ENCODE assay signal across 10 mouse cellular contexts in the genomic region with DNA sequence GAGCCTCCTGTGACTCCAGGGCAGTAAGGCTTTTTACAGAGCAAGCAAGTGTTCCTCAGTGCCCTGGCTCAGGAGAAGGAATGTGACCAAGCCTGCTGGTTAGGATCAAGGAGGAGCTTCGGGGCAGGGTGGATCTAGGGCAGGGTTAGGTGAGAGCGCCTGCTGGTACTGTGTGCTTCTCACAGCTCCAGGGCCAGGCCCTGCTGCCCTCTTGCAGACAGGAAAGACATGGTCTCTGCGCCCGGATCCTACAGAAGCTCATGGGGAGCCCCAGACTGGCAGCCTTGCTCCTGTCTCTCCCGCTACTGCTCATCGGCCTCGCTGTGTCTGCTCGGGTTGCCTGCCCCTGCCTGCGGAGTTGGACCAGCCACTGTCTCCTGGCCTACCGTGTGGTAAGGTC. TPM values are rescaled to one million over a fixed set of nuclear protein-coding genes. Genes with fewer than 3 reads are reported as not detected.
A peak's percentile ranks its signal among the peaks of the same experiment; 100 is the strongest.
DNase-seq lines count a peak whose midpoint lies in the region; ATAC-seq lines count a peak whose summit lies in the region.
"Had no signal": no experiment of that assay in that cellular context is flagged by ENCODE, and none has a peak within 500 bp of the region (broad histone marks: within the 10 kb centered on the region; RNA-seq: fewer than 3 reads in every experiment).

No protein-coding gene starts in this region.

- DNase-seq in kidney, adult 11 months, result peak; percentile 68
- no peak for DNase-seq in kidney, adult 9 months
- peak; percentile 27 to 43 for DNase-seq in thymus, postnatal 36 days
- DNase-seq in MN1 (ENCODE audit: low spot score), result no peak
- no peak for DNase-seq in retina, embryonic 14.5 days (ENCODE audit: low spot score)
- no peak for DNase-seq in gastrocnemius, postnatal 10 days

- no peak overlapping the region for H3K9ac ChIP-seq in embryonic facial prominence, embryonic 12.5 days
- 0 out of 2 replicates have a peak overlapping the region, but pooled peaks have one; percentile 35 for H3K9ac ChIP-seq in limb, embryonic 13.5 days

- ATAC-seq in embryonic facial prominence, embryonic 12.5 days (ENCODE audit: insufficient number of reproducible peaks, insufficient read depth, low FRiP score, low TSS enrichment), result 0 out of 2 replicates have a peak, but pooled peaks have one; percentile 64
- no peak for ATAC-seq in limb, embryonic 13.5 days (ENCODE audit: low FRiP score, low read depth)

- no peaks in the 10 kb centered on the region for H3K27me3 ChIP-seq in embryonic facial prominence, embryonic 12.5 days
- no peaks in the 10 kb centered on the region for H3K27me3 ChIP-seq in limb, embryonic 13.5 days

- no peaks in the 10 kb centered on the region for H3K4me1 ChIP-seq in embryonic facial prominence, embryonic 12.5 days
- H3K4me1 ChIP-seq in limb, embryonic 13.5 days, result no peaks in the 10 kb centered on the region

- no peak overlapping the region for H3K4me2 ChIP-seq in embryonic facial prominence, embryonic 12.5 days (replicated peaks)
- peak overlapping the region; percentile 26 for H3K4me2 ChIP-seq in limb, embryonic 13.5 days (replicated peaks)

- no peaks in the 10 kb centered on the region for H3K9me3 ChIP-seq in embryonic facial prominence, embryonic 12.5 days
- no peaks in the 10 kb centered on the region for H3K9me3 ChIP-seq in limb, embryonic 13.5 days

- peak overlapping the region; percentile 6; the same call in 1 of the 2 replicates for H3K4me3 ChIP-seq in embryonic facial prominence, embryonic 12.5 days
- H3K4me3 ChIP-seq in limb, embryonic 13.5 days, result no peak overlapping the region

- no peaks in the 10 kb centered on the region for H3K36me3 ChIP-seq in embryonic facial prominence, embryonic 12.5 days
- H3K36me3 ChIP-seq in limb, embryonic 13.5 days, result no peaks in the 10 kb centered on the region

- no peak overlapping the region for H3K27ac ChIP-seq in embryonic facial prominence, embryonic 12.5 days
- H3K27ac ChIP-seq in limb, embryonic 13.5 days, result no peak overlapping the region

- WGBS in embryonic facial prominence, embryonic 12.5 days, result 65% methylated on average over 10 of the region's 10 CpGs
- 47% methylated on average over 10 of the region's 10 CpGs for WGBS in limb, embryonic 13.5 days

RNA-seq across cellular contexts. Expression of a gene that starts 0.4 kb away (rescaled TPM):
- polyA plus RNA-seq in embryonic facial prominence, embryonic 12.5 days (2016; fragmentation: Nextera tagmentation; extraction: Ambion mirVana), result 3.4 and 3.9 TPM in 2 replicates
- polyA plus RNA-seq in limb, embryonic 13.5 days (2015; fragmentation: Nextera tagmentation; extraction: Ambion mirVana), result 6.5 and 6.6 TPM in 2 replicates
- under 1 TPM; 0.45 to 0.61 TPM for total RNA-seq in gastrocnemius, postnatal 10 days (2021)

RNA-seq across cellular contexts. Expression of a gene that starts 12.6 kb away (rescaled TPM):
- 3.9 and 5.4 TPM in 2 replicates for polyA plus RNA-seq in embryonic facial prominence, embryonic 12.5 days (2016; fragmentation: Nextera tagmentation; extraction: Ambion mirVana)
- polyA plus RNA-seq in limb, embryonic 13.5 days (2015; fragmentation: Nextera tagmentation; extraction: Ambion mirVana), result 9.9 and 10.5 TPM in 2 replicates
- 1 to 10 TPM; 5.9 to 9.1 TPM for total RNA-seq in gastrocnemius, postnatal 10 days (2021)
- total RNA-seq: granulocyte monocyte progenitor cell, adult 5-6 weeks had no signal

RNA-seq across cellular contexts. Expression of a gene that starts 16.3 kb away (rescaled TPM):
- 75.0 and 81.6 TPM in 2 replicates for polyA plus RNA-seq in embryonic facial prominence, embryonic 12.5 days (2016; fragmentation: Nextera tagmentation; extraction: Ambion mirVana)
- 88.2 and 89.7 TPM in 2 replicates for polyA plus RNA-seq in limb, embryonic 13.5 days (2015; fragmentation: Nextera tagmentation; extraction: Ambion mirVana)
- 10 to 100 TPM; 27.9 to 32.7 TPM for total RNA-seq in gastrocnemius, postnatal 10 days (2021)

RNA-seq across cellular contexts. Expression of a gene that starts 23.1 kb away (rescaled TPM):
- not detected in 2 replicates for polyA plus RNA-seq in embryonic facial prominence, embryonic 12.5 days (2016; fragmentation: Nextera tagmentation; extraction: Ambion mirVana)
- polyA plus RNA-seq in limb, embryonic 13.5 days (2015; fragmentation: Nextera tagmentation; extraction: Ambion mirVana), result not detected in 2 replicates
- total RNA-seq in gastrocnemius, postnatal 10 days (2021), result 1 to 10 TPM; 3.9 to 6.4 TPM
- total RNA-seq: granulocyte monocyte progenitor cell, adult 5-6 weeks; left cerebral cortex, postnatal 10 days had no signal

RNA-seq across cellular contexts. Expression of a gene that starts 24.5 kb away (rescaled TPM):
- polyA plus RNA-seq in embryonic facial prominence, embryonic 12.5 days (2016; fragmentation: Nextera tagmentation; extraction: Ambion mirVana), result 20.1 and 23.1 TPM in 2 replicates
- 14.9 and 17.1 TPM in 2 replicates for polyA plus RNA-seq in limb, embryonic 13.5 days (2015; fragmentation: Nextera tagmentation; extraction: Ambion mirVana)
- 10 to 100 TPM; 33.8 to 39.8 TPM for total RNA-seq in gastrocnemius, postnatal 10 days (2021)

Comparison
In these comparisons a context has a peak if more than half of its experiments do, and no peak if none do; other contexts are left out.
1. DNase-seq: peak in kidney, adult 11 months (single experiment) and thymus, postnatal 36 days (2 of 2); none in kidney, adult 9 months (single experiment), MN1 (single experiment), retina, embryonic 14.5 days (single experiment) and gastrocnemius, postnatal 10 days (single experiment).